Mouse (Mus musculus): ENCODE results near the gene Gpx3. TPM values are rescaled to one million over a fixed set of nuclear protein-coding genes. Genes with fewer than 3 reads are reported as not detected.
"Not testable (repeated sequence)": the region's sequence is repeated elsewhere in the genome, so short reads cannot be mapped to it uniquely, and the experiment has no call there.

The Gpx3 gene
- polyA plus RNA-seq, 1 experiment from 2014 or later, result 156 TPM

- no peak overlapping the region for H3K9ac ChIP-seq
- H3K4me2 ChIP-seq, result no peak overlapping the region
Observed at GRCm38 (mm10) chr11:54884937-54885336, 17.3 kb upstream of the Gpx3 start.

GRCm38 (mm10) chr11:54885406-54885805, 16.8 kb upstream of the Gpx3 start:
- H3K27ac ChIP-seq, result peak overlapping the region; percentile 84; the same call in 1 of the 2 replicates
- peaks cover 31% of the 10 kb centered on the region for H3K4me1 ChIP-seq
- no peak overlapping the region for H3K4me2 ChIP-seq
- H3K9me3 ChIP-seq (replicated peaks), result no peaks in the 10 kb centered on the region
- H3K36me3 ChIP-seq, result no peaks in the 10 kb centered on the region
- 66% methylated on average over 2 of the region's 2 CpGs for WGBS
- no peak overlapping the region for H3K4me3 ChIP-seq (replicated peaks)
- no peak overlapping the region for H3K9ac ChIP-seq
- ATAC-seq (replicated peaks; ENCODE audit: low FRiP score), result no peak
- no peaks in the 10 kb centered on the region for H3K27me3 ChIP-seq

More at GRCm38 (mm10) chr11:54884937-54885336, 17.3 kb upstream of the Gpx3 start:
- peaks cover 31% of the 10 kb centered on the region for H3K4me1 ChIP-seq
- peak overlapping the region; percentile 84 for H3K27ac ChIP-seq
- no peaks in the 10 kb centered on the region for H3K36me3 ChIP-seq
- peak; percentile 89 for ATAC-seq (replicated peaks; ENCODE audit: low FRiP score)
- WGBS, result 3% methylated on average over 5 of the region's 5 CpGs
- no peaks in the 10 kb centered on the region for H3K27me3 ChIP-seq
- no peak overlapping the region for H3K4me3 ChIP-seq (replicated peaks)
- H3K9me3 ChIP-seq (replicated peaks), result no peaks in the 10 kb centered on the region

GRCm38 (mm10) chr11:54887927-54888326, 14.3 kb upstream of the Gpx3 start:
- no peak overlapping the region for H3K27ac ChIP-seq
- H3K4me2 ChIP-seq, result no peak overlapping the region
- no peak for ATAC-seq (replicated peaks; ENCODE audit: low FRiP score)
- H3K36me3 ChIP-seq, result no peaks in the 10 kb centered on the region
- H3K27me3 ChIP-seq, result no peaks in the 10 kb centered on the region
- H3K9ac ChIP-seq, result no peak overlapping the region
- WGBS, result 70% methylated on average over 6 of the region's 6 CpGs
- no peak overlapping the region for H3K4me3 ChIP-seq (replicated peaks)
- no peaks in the 10 kb centered on the region for H3K9me3 ChIP-seq (replicated peaks)
- peaks cover 14% of the 10 kb centered on the region for H3K4me1 ChIP-seq

GRCm38 (mm10) chr11:54891341-54891740, 10.9 kb upstream of the Gpx3 start:
- Histone ChIP-seq H3K4me1 (no peaks in the 10 kb centered on the region), H3K9ac (no peak overlapping the region), H3K9me3 (replicated peaks) (no peaks in the 10 kb centered on the region), H3K27ac (no peak overlapping the region), H3K4me3 (replicated peaks) (no peak overlapping the region), H3K27me3 (no peaks in the 10 kb centered on the region), H3K4me2 (no peak overlapping the region), H3K36me3 (no peaks in the 10 kb centered on the region)
- ATAC-seq (replicated peaks; ENCODE audit: low FRiP score), result no peak
- WGBS, result 88% methylated on average over 5 of the region's 5 CpGs

GRCm38 (mm10) chr11:54892091-54892490, 10.2 kb upstream of the Gpx3 start:
- no peaks in the 10 kb centered on the region for H3K9me3 ChIP-seq (replicated peaks)
- H3K9ac ChIP-seq, result no peak overlapping the region
- no peak overlapping the region for H3K4me3 ChIP-seq (replicated peaks)
- H3K4me2 ChIP-seq, result no peak overlapping the region
- H3K36me3 ChIP-seq, result no peaks in the 10 kb centered on the region
- no peaks in the 10 kb centered on the region for H3K4me1 ChIP-seq
- 0 out of 2 replicates have a peak, but pooled peaks have one; percentile 18 for ATAC-seq (replicated peaks; ENCODE audit: low FRiP score)
- H3K27ac ChIP-seq, result no peak overlapping the region
- 54% methylated on average over 7 of the region's 7 CpGs for WGBS
- H3K27me3 ChIP-seq, result no peaks in the 10 kb centered on the region

GRCm38 (mm10) chr11:54894589-54894988, 7.7 kb upstream of the Gpx3 start:
- no peaks in the 10 kb centered on the region for H3K36me3 ChIP-seq
- no peaks in the 10 kb centered on the region for H3K4me1 ChIP-seq
- 42% methylated on average over 9 of the region's 9 CpGs for WGBS
- H3K27ac ChIP-seq, result no peak overlapping the region
- no peak overlapping the region for H3K9ac ChIP-seq
- H3K4me2 ChIP-seq, result no peak overlapping the region
- no peaks in the 10 kb centered on the region for H3K9me3 ChIP-seq (replicated peaks)
- H3K4me3 ChIP-seq (replicated peaks), result no peak overlapping the region
- ATAC-seq (replicated peaks; ENCODE audit: low FRiP score), result no peak
- no peaks in the 10 kb centered on the region for H3K27me3 ChIP-seq

- H3K27me3 ChIP-seq; H3K4me2 ChIP-seq; H3K36me3 ChIP-seq; H3K9me3 ChIP-seq (replicated peaks); H3K27ac ChIP-seq; H3K4me3 ChIP-seq (replicated peaks); ATAC-seq (replicated peaks; ENCODE audit: low FRiP score); H3K9ac ChIP-seq; H3K4me1 ChIP-seq: not testable (repeated sequence)
- 94% methylated on average over 3 of the region's 3 CpGs for WGBS
Observed at GRCm38 (mm10) chr11:54896646-54897045, 5.6 kb upstream of the Gpx3 start.

- Histone ChIP-seq H3K9me3 (replicated peaks) (no peaks in the 10 kb centered on the region), H3K36me3 (no peaks in the 10 kb centered on the region), H3K4me1 (peaks cover 3% of the 10 kb centered on the region; the same call in 1 of the 2 replicates), H3K27ac (no peak overlapping the region), H3K4me2 (no peak overlapping the region), H3K9ac (no peak overlapping the region), H3K27me3 (no peaks in the 10 kb centered on the region), H3K4me3 (replicated peaks) (no peak overlapping the region)
- no peak for ATAC-seq (replicated peaks; ENCODE audit: low FRiP score)
- 57% methylated on average over 5 of the region's 5 CpGs for WGBS
Observed at GRCm38 (mm10) chr11:54897470-54897869, 4.8 kb upstream of the Gpx3 start.

GRCm38 (mm10) chr11:54899657-54900056, 2.6 kb upstream of the Gpx3 start:
- Histone ChIP-seq H3K9ac (no peak overlapping the region), H3K4me2 (no peak overlapping the region), H3K27me3 (no peaks in the 10 kb centered on the region), H3K36me3 (no peaks in the 10 kb centered on the region), H3K4me1 (peaks cover 23% of the 10 kb centered on the region), H3K4me3 (replicated peaks) (no peak overlapping the region), H3K9me3 (replicated peaks) (no peaks in the 10 kb centered on the region), H3K27ac (no peak overlapping the region)
- ATAC-seq (replicated peaks; ENCODE audit: low FRiP score), result no peak
- WGBS, result 72% methylated on average over 4 of the region's 4 CpGs

- 0 out of 2 replicates have a peak, but pooled peaks cover 3% of the 10 kb centered on the region for H3K36me3 ChIP-seq
- WGBS, result 73% methylated on average over 5 of the region's 5 CpGs
- peak overlapping the region; percentile 42 for H3K9ac ChIP-seq
- H3K4me2 ChIP-seq, result peak overlapping the region; percentile 77
- peaks cover 23% of the 10 kb centered on the region for H3K4me1 ChIP-seq
- ATAC-seq (replicated peaks; ENCODE audit: low FRiP score), result no peak
- no peaks in the 10 kb centered on the region for H3K27me3 ChIP-seq
- H3K4me3 ChIP-seq (replicated peaks), result peak overlapping the region; percentile 49
- H3K9me3 ChIP-seq (replicated peaks), result no peaks in the 10 kb centered on the region
- H3K27ac ChIP-seq, result no peak overlapping the region
Observed at GRCm38 (mm10) chr11:54903339-54903738, 1.1 kb downstream of the Gpx3 start.

- Histone ChIP-seq H3K36me3 (peaks cover 8% of the 10 kb centered on the region; the same call in 1 of the 2 replicates), H3K9ac (no peak overlapping the region), H3K27ac (no peak overlapping the region), H3K4me3 (replicated peaks) (0 out of 2 replicates have a peak overlapping the region, but pooled peaks have one; percentile 49), H3K9me3 (replicated peaks) (no peaks in the 10 kb centered on the region), H3K4me1 (peaks cover 23% of the 10 kb centered on the region), H3K27me3 (no peaks in the 10 kb centered on the region), H3K4me2 (peak overlapping the region; percentile 77)
- ATAC-seq (replicated peaks; ENCODE audit: low FRiP score), result peak; percentile 66
- 55% methylated on average over 4 of the region's 4 CpGs for WGBS
Observed at GRCm38 (mm10) chr11:54903940-54904706, 1.9 kb downstream of the Gpx3 start.

GRCm38 (mm10) chr11:54905086-54905485, 2.8 kb downstream of the Gpx3 start:
- 89% methylated on average over 3 of the region's 3 CpGs for WGBS
- H3K4me3 ChIP-seq (replicated peaks), result no peak overlapping the region
- H3K9me3 ChIP-seq (replicated peaks), result no peaks in the 10 kb centered on the region
- no peak overlapping the region for H3K4me2 ChIP-seq
- peaks cover 23% of the 10 kb centered on the region for H3K4me1 ChIP-seq
- ATAC-seq (replicated peaks; ENCODE audit: low FRiP score), result no peak
- H3K9ac ChIP-seq, result no peak overlapping the region
- H3K36me3 ChIP-seq, result peaks cover 17% of the 10 kb centered on the region
- no peaks in the 10 kb centered on the region for H3K27me3 ChIP-seq
- 0 out of 2 replicates have a peak overlapping the region, but pooled peaks have one; percentile 30 for H3K27ac ChIP-seq

All from kidney, embryonic 15.5 days (tissue).